Mouse (Mus musculus) bone marrow macrophage, adult 2 months (primary cell): ENCODE measurements around the gene Zfp866. TPM values are rescaled to one million over a fixed set of nuclear protein-coding genes. Genes with fewer than 3 reads are reported as not detected.

Experiments used
- H3K27ac ChIP-seq: 2 replicates; pipeline ENCODE4 v1.5.1; 2012; ENCODE audit warnings: low read depth, low read length; ENCODE audit not compliant: insufficient read depth
- H3K4me1 ChIP-seq: 2 replicates; pipeline ENCODE4 v1.6.1; 2012; ENCODE audit warnings: low read length; ENCODE audit not compliant: control insufficient read depth, insufficient read depth
- H3K4me3 ChIP-seq: 2 replicates; pipeline ENCODE4 v1.5.1; 2012; ENCODE audit warnings: mild to moderate bottlenecking, low read length, moderate library complexity; ENCODE audit not compliant: insufficient read depth
- CTCF ChIP-seq: IDR thresholded peaks from 2 replicates; pipeline ENCODE4 v1.5.1; 2012; ENCODE audit warnings: low read depth, mild to moderate bottlenecking, low read length, moderate library complexity
- POLR2A ChIP-seq: IDR thresholded peaks from 2 replicates; pipeline ENCODE4 v1.6.1; 2012; ENCODE audit warnings: mild to moderate bottlenecking, low read depth, low read length, borderline replicate concordance
- polyA plus RNA-seq: library from polyadenylated mRNA; stranded (reverse); fragments of >200 nt; gene quantifications from 2 replicates; pipeline ENCODE4 v1.2.4, GENCODE M21; 2012; ENCODE audit not compliant: missing spikeins, insufficient read depth, insufficient read length

Zfp866 gene
- polyA plus RNA-seq, 1 experiment: 19.3 TPM

DNA sequence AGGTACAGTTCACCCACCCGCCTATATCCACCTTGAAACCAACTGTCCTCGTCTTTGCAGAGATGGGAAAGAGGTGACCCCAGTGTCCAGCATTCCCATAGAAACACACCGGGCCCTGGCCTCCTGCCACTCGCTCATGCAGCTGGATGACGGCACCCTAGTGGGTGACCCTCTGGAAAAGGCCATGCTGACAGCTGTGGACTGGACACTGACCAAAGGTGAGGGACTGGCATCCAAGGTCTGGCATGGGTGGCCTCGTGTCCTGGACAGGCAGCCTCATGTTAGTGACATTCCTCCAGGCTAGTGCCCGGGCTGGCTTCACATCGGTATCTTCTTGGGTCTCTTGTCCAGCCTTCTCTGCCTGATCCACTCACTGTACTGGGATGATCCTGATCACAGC, 8.3 kb upstream of the Zfp866 start:
- no peak overlapping the region for H3K27ac ChIP-seq
- H3K4me3 ChIP-seq: no peak overlapping the region
- H3K4me1 ChIP-seq: no peaks in the 10 kb centered on the region
- TF ChIP-seq CTCF: no peak
- no peak for TF ChIP-seq POLR2A

DNA sequence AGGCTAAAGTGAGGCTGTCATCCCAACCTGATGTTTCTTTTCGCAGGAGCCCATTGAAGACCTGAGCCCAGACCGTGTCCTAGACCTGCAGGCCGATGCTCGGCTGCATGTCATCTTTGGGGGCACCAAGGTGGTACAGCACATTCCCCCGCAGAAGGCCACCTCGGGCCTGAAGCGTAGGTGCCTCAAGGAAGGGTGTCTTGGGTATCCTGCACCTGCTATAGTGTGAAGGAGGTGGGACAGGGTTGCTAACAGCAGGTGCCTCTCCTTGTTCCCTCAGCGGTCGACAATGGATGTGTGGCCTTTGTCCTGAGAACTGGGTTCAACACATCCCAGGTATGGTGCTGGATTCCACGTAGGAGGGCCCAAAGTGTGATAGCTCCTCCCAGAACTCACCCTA, 6.7 kb upstream of the Zfp866 start:
- peaks cover 8% of the 10 kb centered on the region for H3K4me1 ChIP-seq
- no peak overlapping the region for H3K27ac ChIP-seq
- no peak overlapping the region for H3K4me3 ChIP-seq
- TF ChIP-seq CTCF (no peak), POLR2A (no peak)

DNA sequence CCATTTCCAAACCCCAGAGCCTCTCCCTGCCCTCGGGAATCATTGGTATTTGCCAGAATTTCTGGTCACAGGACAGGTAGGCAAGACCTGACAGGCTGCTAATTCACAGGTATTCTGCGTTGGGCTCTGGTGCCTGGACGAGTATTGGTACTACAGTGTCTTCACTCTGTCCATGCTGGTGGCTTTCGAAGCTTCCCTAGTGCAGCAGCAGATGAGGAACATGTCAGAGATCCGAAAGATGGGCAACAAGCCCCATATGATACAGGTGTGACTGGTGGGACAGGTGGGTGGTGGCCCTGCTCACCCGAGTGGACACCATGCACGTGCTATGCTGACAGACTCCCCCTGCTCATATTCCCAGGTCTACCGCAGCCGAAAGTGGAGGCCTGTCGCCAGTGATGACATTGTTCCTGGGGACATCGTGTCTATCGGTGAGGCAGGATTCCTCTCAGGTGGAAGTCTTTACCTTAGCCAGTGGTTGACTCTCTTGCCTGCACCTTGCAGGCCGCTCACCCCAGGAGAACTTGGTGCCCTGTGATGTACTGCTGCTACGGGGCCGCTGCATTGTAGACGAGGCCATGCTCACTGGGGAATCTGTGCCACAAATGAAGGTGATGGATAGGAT, 5.9 kb upstream of the Zfp866 start:
- Histone ChIP-seq H3K4me1 (peaks cover 10% of the 10 kb centered on the region), H3K27ac (no peak overlapping the region), H3K4me3 (no peak overlapping the region)
- TF ChIP-seq POLR2A: no peak
- no peak for TF ChIP-seq CTCF

DNA sequence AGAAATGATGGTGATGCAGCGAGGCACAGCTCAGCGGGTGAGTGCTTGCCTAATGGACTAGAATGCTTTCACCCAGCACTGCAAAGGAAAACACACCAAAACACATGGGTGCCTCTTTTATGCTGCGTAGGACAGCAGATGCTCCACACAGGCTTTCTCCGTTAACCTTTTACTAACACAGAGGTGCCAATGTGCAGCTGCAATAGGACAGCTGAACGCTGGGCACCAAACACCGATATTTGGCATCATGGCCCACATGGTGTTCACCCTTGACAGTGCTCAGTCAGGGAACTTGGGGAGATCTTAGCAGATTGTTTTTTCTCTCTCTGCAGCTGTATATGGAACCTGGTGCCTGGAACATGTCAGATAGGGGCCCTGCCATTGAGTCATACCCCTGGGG, 3.9 kb upstream of the Zfp866 start:
- no peak overlapping the region for H3K4me3 ChIP-seq
- peaks cover 12% of the 10 kb centered on the region for H3K4me1 ChIP-seq
- H3K27ac ChIP-seq: no peak overlapping the region
- TF ChIP-seq CTCF (no peak), POLR2A (no peak)

DNA sequence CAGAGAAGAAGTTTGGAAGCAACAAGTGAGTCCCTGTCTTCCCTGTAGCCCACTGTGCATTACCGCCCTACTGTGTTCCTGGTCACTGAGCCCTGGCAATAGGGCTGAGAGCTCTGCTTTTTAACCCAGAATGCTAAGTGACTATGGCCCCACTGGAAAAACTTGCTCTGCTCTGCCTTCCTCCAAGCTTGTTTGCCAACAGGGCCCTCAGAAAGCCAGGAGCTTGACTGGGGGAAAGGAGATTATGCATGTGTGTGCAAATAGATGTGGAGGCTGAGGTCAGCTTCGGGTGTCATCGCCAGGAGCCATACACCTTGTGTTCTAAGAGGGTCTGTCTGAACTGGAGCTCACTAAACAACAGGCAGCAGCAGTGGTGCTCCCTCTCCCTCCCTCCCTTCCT, 3.1 kb upstream of the Zfp866 start:
- H3K27ac ChIP-seq: no peak overlapping the region
- H3K4me3 ChIP-seq: no peak overlapping the region
- TF ChIP-seq POLR2A (no peak), CTCF (no peak)
- H3K4me1 ChIP-seq: peaks cover 12% of the 10 kb centered on the region

DNA sequence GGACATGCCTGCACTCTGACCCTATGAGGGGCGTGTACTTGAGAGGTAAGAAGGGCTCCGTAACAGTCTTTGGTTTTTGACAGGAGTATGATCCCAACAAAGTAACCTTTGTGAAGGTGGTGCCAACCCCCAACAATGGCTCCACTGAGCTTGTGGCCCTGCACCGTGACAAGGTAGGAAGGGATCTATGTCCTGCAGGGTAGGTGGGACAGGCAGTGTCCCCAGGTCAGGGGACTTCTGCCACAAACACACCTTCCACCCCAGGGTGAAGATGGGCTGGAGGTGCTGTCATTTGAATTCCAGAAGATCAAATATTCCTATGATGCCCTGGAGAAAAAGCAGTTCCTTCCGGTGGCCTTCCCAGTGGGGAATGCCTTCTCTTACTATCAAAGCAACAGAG, 2.7 kb upstream of the Zfp866 start:
- Histone ChIP-seq H3K27ac (no peak overlapping the region), H3K4me1 (peaks cover 12% of the 10 kb centered on the region), H3K4me3 (no peak overlapping the region)
- TF ChIP-seq POLR2A: no peak

DNA sequence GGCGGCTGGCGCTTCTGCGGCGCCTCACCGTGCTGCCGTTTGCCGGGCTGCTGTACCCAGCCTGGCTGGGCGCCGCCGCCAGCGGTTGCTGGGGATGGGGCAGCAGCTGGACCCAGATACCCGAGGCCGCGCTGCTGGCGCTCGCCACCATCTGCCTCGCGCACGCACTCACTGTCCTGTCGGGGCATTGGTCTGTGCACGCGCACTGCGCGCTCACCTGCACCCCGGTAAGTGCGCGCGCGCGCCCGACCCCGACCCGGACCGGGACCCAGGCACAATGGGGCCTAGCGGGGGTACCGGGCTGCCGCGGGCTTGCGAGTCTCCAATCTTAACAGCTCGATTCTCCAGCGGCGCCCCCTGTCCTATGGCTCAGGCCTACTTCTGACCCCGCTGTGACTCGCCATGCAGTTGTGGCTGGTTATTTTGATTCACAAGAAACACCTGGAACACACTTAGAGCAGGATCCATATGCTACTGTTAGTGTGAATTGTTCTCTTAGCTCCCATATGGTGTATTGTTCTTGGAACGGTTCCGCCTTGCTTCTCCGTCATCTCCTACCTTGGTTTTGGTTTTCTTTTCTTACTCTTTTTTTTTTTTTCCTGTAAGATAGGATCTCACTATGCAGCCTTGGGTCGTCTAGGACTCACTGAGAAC, 564 bp upstream of the Zfp866 start:
- TF ChIP-seq POLR2A (no peak), CTCF (no peak)
- H3K4me3 ChIP-seq: peak overlapping the region; percentile 95
- H3K4me1 ChIP-seq: peaks cover 12% of the 10 kb centered on the region
- peak overlapping the region; percentile 51 for H3K27ac ChIP-seq

DNA sequence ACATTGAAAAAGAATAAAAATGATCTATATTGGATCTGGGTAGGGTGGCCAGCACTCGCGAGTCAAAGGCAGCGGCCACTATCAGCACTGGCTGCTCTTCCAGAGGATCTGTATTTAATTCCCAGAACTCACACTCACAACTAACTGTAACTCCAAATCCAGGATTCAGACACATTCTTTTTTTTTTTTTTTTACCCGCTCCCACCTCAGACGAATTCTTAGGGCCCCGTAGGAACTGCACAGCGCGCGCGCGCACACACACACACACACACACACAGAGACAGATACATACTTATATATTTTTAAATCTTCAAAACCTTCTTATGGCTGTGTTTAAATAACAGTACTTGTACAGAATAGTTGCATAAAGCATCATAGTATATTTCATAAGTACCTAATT, 614 bp downstream of the Zfp866 start:
- H3K4me1 ChIP-seq: peaks cover 12% of the 10 kb centered on the region
- peak overlapping the region; percentile 68 for H3K27ac ChIP-seq

DNA sequence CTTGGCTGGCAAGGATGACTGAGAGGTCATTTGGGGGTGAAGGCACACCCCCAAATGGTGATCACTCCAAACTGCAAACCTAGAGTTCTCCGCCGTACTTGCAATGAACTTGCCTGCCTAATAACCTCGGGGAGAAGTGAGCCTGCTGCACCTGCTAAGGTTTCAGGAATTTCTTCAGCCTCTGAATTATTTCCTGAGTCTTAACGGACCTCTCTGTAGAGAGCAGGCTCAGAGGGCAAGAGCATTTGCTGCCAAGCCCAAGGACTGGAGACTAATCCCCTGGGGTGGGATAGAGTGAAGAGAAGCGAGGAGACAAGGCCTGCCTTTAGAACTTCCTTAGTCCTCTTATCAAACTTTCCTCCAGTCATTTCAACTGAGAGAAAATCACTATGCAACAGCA, 1.2 kb downstream of the Zfp866 start:
- H3K4me3 ChIP-seq: no peak overlapping the region
- no peak overlapping the region for H3K27ac ChIP-seq
- peaks cover 12% of the 10 kb centered on the region for H3K4me1 ChIP-seq
- TF ChIP-seq POLR2A (no peak), CTCF (no peak)

More for the DNA sequence above, 614 bp downstream of the Zfp866 start:
- H3K4me3 ChIP-seq: peak overlapping the region; percentile 95
- no peak for TF ChIP-seq POLR2A
- TF ChIP-seq CTCF: no peak

DNA sequence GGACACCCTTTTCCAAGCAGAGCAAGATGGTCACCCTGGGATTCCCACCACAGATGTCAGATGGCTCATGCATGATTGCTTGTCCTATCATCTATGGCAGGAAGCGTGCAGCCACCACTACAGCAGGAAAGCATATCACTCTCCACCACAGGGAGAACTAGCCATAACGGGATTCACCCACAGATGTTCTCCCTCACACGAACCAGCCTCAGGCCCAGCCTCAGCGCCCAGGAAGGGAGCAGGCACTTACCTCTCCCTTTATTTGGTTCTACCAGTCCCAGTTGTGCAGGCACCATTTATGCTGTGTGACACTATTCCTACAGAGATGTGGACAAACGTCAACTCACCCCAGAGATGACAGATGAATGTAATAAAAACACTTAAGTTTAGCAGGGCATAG, 1.9 kb downstream of the Zfp866 start:
- H3K4me3 ChIP-seq: no peak overlapping the region
- H3K27ac ChIP-seq: no peak overlapping the region
- TF ChIP-seq CTCF (no peak), POLR2A (no peak)
- peaks cover 12% of the 10 kb centered on the region for H3K4me1 ChIP-seq

DNA sequence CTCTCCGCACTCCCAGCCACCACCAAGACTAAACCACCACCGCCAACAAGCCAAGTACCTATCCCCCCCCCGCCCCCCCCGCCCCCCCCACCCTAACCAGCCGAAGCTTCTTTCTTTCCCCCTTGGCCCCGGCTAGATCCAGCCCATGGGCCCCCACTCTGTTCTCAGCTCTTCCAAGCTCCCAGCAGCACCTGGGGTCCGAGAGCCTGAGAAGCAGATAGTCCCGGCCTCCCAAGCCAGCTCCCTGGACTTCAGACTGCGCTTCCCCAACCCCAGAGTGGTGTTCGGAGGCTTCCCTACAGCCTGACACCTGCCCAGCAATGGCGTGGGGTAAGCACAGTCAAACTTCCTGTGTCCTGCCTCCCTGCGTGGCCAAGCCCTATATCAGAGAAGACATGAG, 13.9 kb downstream of the Zfp866 start:
- TF ChIP-seq POLR2A (no peak), CTCF (no peak)

More for the DNA sequence above, 13.9 kb downstream of the Zfp866 start:
- no peak overlapping the region for H3K27ac ChIP-seq
- H3K4me3 ChIP-seq: no peak overlapping the region
- H3K4me1 ChIP-seq: peaks cover 8% of the 10 kb centered on the region
